Mouse (Mus musculus) heart, embryonic 10.5 days (tissue): ENCODE measurements around the gene Car11. TPM values are rescaled to one million over a fixed set of nuclear protein-coding genes. Genes with fewer than 3 reads are reported as not detected.
A peak's percentile ranks its signal among the peaks of the same experiment; 100 is the strongest.

Experiments
- DNase-seq: peaks from one replicate; pipeline ENCODE4 v3.0.0-alpha.2; 2017; ENCODE audit warnings: low spot score
- H3K27ac ChIP-seq: fragments of 300-500 bp; sonication (generic); 2 replicates; pipeline ENCODE4 v1.5.1; 2016; ENCODE audit warnings: mild to moderate bottlenecking
- H3K27me3 ChIP-seq: fragments of 300-500 bp; sonication (generic); 2 replicates; pipeline ENCODE4 v1.6.1; 2016; ENCODE audit warnings: mild to moderate bottlenecking; ENCODE audit not compliant: poor library complexity, insufficient read depth, severe bottlenecking
- H3K36me3 ChIP-seq: fragments of 300-500 bp; sonication (generic); 2 replicates; pipeline ENCODE4 v1.6.1; 2016; ENCODE audit warnings: mild to moderate bottlenecking, moderate library complexity
- H3K4me1 ChIP-seq: fragments of 300-500 bp; sonication (generic); 2 replicates; pipeline ENCODE4 v1.6.1; 2016; ENCODE audit warnings: mild to moderate bottlenecking
- H3K4me3 ChIP-seq: fragments of 300-500 bp; sonication (generic); 2 replicates; pipeline ENCODE4 v1.5.1; 2016; ENCODE audit warnings: mild to moderate bottlenecking, moderate library complexity
- H3K9me3 ChIP-seq: fragments of 300-500 bp; sonication (generic); 2 replicates; pipeline ENCODE4 v1.6.1; 2016; ENCODE audit warnings: mild to moderate bottlenecking, moderate library complexity
- WGBS: fragments of 180-500 bp; shearing (Covaris S2); methylation state at CpG from one replicate; pipeline ENCODE4 v1.1.7; 2016; 5-methylcytosine and 5-hydroxymethylcytosine counted together
- polyA plus RNA-seq: library from polyadenylated mRNA; unstranded; fragments of >200 nt; fragmentation: Nextera tagmentation; extraction: Ambion mirVana; gene quantifications from 2 replicates; pipeline ENCODE4 v1.2.1, GENCODE M21; 2016

Gene Car11
- polyA plus RNA-seq, 1 experiment from 2014 or later: 3.1 TPM

- Histone ChIP-seq H3K27ac (peak overlapping the region; percentile 85), H3K36me3 (peaks cover 30% of the 10 kb centered on the region), H3K4me3 (peak overlapping the region; percentile 65), H3K4me1 (peaks cover 61% of the 10 kb centered on the region), H3K9me3 (no peaks in the 10 kb centered on the region), H3K27me3 (no peaks in the 10 kb centered on the region)
- peak; percentile 95 for DNase-seq
- under 1% methylated on average over 27 of the region's 27 CpGs for WGBS
Measured at GRCm38 (mm10) chr7:45707375-45707967, 7.8 kb downstream of the Car11 start.

DNA sequence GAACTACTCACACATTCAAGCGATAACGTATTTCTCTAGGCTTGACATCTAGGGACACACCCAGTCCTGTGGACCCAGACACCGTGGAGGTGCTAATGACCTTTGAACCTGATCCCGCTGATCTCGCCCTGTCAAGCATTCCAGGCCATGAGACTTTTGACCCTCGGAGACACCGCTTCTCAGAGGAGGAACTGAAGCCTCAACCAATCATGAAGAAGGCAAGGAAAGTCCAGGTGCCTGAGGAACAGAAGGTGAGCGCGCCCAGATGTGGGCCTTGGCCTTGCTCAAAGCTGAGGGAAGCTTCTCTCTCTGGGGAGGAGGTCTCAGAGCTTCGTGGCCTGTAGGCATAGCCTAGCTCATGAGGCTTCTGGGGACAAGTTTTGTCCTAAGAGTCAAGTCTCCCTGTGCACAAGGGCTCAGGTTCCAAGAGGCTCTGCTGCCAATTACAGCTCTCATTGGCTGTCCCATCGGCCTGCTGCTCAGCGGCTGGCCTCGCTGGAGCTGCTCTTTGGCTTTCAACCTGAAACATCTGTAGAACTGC lies 8.6 kb downstream of the Car11 start:
- WGBS: 36% methylated on average over 13 of the region's 13 CpGs
- DNase-seq: no peak
- Histone ChIP-seq H3K27me3 (no peaks in the 10 kb centered on the region), H3K36me3 (peaks cover 38% of the 10 kb centered on the region), H3K27ac (peak overlapping the region; percentile 85), H3K4me3 (peak overlapping the region; percentile 65; the same call in 1 of the 2 replicates), H3K9me3 (no peaks in the 10 kb centered on the region), H3K4me1 (peaks cover 58% of the 10 kb centered on the region)

- H3K36me3 ChIP-seq: peaks cover 42% of the 10 kb centered on the region
- peaks cover 53% of the 10 kb centered on the region for H3K4me1 ChIP-seq
- 0 out of 2 replicates have a peak overlapping the region, but pooled peaks have one; percentile 4 for H3K4me3 ChIP-seq
- H3K9me3 ChIP-seq: no peaks in the 10 kb centered on the region
- DNase-seq: no peak
- WGBS: 40% methylated on average over 6 of the region's 6 CpGs
- no peaks in the 10 kb centered on the region for H3K27me3 ChIP-seq
- no peak overlapping the region for H3K27ac ChIP-seq
Measured at GRCm38 (mm10) chr7:45709036-45709435, 9.4 kb downstream of the Car11 start.

GRCm38 (mm10) chr7:45709677-45710355 lies 10.2 kb downstream of the Car11 start:
- DNase-seq: no peak
- H3K4me3 ChIP-seq: no peak overlapping the region
- peaks cover 57% of the 10 kb centered on the region for H3K4me1 ChIP-seq
- H3K36me3 ChIP-seq: peaks cover 42% of the 10 kb centered on the region
- 76% methylated on average over 14 of the region's 14 CpGs for WGBS
- H3K27me3 ChIP-seq: no peaks in the 10 kb centered on the region
- H3K27ac ChIP-seq: no peak overlapping the region
- H3K9me3 ChIP-seq: no peaks in the 10 kb centered on the region

GRCm38 (mm10) chr7:45710477-45711191 lies 11.0 kb downstream of the Car11 start:
- H3K36me3 ChIP-seq: peaks cover 42% of the 10 kb centered on the region
- no peaks in the 10 kb centered on the region for H3K27me3 ChIP-seq
- H3K9me3 ChIP-seq: no peaks in the 10 kb centered on the region
- H3K4me3 ChIP-seq: no peak overlapping the region
- DNase-seq: no peak
- whole genome bisulfite sequencing: 95% methylated on average over 20 of the region's 20 CpGs
- no peak overlapping the region for H3K27ac ChIP-seq
- peaks cover 57% of the 10 kb centered on the region for H3K4me1 ChIP-seq

- Histone ChIP-seq H3K27me3 (no peaks in the 10 kb centered on the region), H3K4me1 (peaks cover 57% of the 10 kb centered on the region), H3K9me3 (no peaks in the 10 kb centered on the region), H3K36me3 (peaks cover 42% of the 10 kb centered on the region), H3K27ac (no peak overlapping the region), H3K4me3 (no peak overlapping the region)
- 93% methylated on average over 24 of the region's 24 CpGs for WGBS
- DNase-seq: no peak
Measured at GRCm38 (mm10) chr7:45711316-45712021, 11.8 kb downstream of the Car11 start.

- no peak for DNase-seq
- peaks cover 57% of the 10 kb centered on the region for H3K4me1 ChIP-seq
- WGBS: 91% methylated on average over 21 of the region's 21 CpGs
- H3K27me3 ChIP-seq: no peaks in the 10 kb centered on the region
- H3K36me3 ChIP-seq: peaks cover 42% of the 10 kb centered on the region
- H3K27ac ChIP-seq: no peak overlapping the region
- no peak overlapping the region for H3K4me3 ChIP-seq
- H3K9me3 ChIP-seq: no peaks in the 10 kb centered on the region
Measured at GRCm38 (mm10) chr7:45712022-45712757, 12.5 kb downstream of the Car11 start.

DNA sequence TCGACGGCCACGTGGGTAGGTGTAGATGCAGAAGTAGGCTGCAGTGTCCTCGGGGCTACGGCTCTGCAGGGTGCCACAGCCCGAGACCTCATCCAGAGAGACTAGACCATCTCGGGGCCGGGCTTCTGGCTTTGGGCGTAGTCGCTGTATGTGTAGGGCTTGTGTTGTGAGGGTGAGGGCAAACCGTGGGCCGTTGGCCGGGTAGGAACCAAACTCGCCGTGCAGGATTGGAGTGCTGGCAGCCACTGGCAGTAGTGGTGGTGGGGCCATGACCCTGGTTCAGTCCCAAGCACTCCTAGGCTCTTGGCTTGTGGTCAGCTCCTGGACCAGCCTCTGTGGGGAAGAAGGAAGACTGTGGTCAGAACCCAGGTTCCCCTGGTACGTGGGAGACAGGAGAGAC lies 13.8 kb downstream of the Car11 start:
- Histone ChIP-seq H3K4me3 (no peak overlapping the region), H3K9me3 (no peaks in the 10 kb centered on the region), H3K27ac (no peak overlapping the region), H3K4me1 (peaks cover 45% of the 10 kb centered on the region), H3K27me3 (no peaks in the 10 kb centered on the region), H3K36me3 (peaks cover 42% of the 10 kb centered on the region)
- WGBS: 94% methylated on average over 16 of the region's 16 CpGs
- DNase-seq: no peak

DNA sequence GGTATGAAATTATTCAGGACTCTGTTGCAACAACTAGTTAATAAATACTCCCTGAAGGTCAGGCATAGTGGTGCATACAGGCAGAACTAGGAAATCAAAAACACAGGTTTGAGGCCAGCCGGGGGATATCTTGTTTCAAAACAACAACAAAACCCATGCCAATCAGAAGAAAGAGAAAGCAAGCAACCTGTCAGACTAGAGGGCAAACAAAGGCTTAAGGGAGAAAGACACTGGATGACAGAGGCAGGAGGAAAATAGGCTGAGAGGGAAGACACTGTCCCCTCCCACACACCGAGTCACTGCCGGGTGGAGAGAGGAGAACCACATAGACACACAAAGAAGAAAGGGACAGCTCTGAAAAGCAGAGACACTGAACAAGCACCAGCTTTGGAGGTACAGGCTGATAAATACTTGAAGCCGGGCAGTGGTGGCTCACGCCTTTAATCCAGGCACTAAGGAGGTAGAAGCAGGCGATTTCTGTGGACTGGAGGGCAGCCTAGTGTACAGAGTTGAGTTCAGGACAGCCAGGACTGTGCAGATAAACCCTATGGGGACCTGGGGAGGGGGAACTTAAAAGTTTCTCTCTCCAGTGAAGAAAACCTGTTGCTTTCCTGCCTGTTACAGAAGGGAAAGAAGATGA lies 14.4 kb downstream of the Car11 start:
- peaks cover 43% of the 10 kb centered on the region for H3K4me1 ChIP-seq

GRCm38 (mm10) chr7:45714630-45715089 lies 15.0 kb downstream of the Car11 start:
- Histone ChIP-seq H3K27ac (peak overlapping the region; percentile 88), H3K9me3 (no peaks in the 10 kb centered on the region), H3K36me3 (peaks cover 50% of the 10 kb centered on the region), H3K27me3 (no peaks in the 10 kb centered on the region), H3K4me1 (peaks cover 43% of the 10 kb centered on the region), H3K4me3 (peak overlapping the region; percentile 99)
- no peak for DNase-seq
- WGBS: 10% methylated on average over 14 of the region's 14 CpGs

More for the DNA sequence above, 14.4 kb downstream of the Car11 start:
- Histone ChIP-seq H3K4me3 (peak overlapping the region; percentile 99), H3K9me3 (no peaks in the 10 kb centered on the region), H3K36me3 (peaks cover 45% of the 10 kb centered on the region), H3K27me3 (no peaks in the 10 kb centered on the region), H3K27ac (no peak overlapping the region)
- WGBS: 88% methylated on average over 6 of the region's 6 CpGs
- DNase-seq: no peak

DNA sequence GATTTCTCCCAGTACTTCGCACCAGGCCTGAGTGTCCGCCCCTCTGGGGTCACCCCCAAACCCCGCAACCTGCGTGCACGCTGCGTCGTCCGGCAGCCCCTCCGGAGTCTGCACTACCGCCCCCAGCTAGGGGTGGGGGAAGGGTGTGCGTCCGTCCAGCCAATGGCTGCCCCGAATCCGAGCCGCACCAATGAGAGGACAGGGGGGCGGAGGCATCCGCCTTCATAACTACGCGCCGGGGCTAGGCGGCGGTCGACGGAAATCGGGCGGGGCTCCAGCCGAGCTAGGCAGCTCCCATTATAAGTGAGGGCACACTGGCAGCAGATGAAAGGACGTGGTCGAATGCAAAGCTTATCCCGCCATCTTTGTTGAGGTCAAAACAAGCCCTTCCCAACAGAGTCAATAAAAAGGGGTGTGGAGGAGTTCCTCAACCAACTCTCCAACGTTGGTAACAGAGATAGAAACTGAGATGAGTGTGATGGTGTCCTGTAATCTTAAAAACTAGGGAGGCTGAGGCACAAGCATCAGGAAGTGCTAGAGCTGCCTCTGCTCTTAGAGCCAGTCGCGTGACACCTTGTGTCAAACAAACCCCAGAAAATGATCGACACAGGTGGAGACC lies 15.6 kb downstream of the Car11 start, which contains the start of gene Rpl18:
Rpl18 (plus strand) TSS at position 368 of the 619 bp plus-strand sequence.
- 8% methylated on average over 33 of the region's 34 CpGs for WGBS
- H3K4me3 ChIP-seq: peak within 1 kb of the TSS; percentile 99
- no peaks in the 10 kb centered on the region for H3K27me3 ChIP-seq
- peaks cover 50% of the 10 kb centered on the region for H3K36me3 ChIP-seq
- DNase-seq: peak; percentile 99
- H3K27ac ChIP-seq: peak within 1 kb of the TSS; percentile 88
- H3K9me3 ChIP-seq: no peaks in the 10 kb centered on the region
- peaks cover 46% of the 10 kb centered on the region for H3K4me1 ChIP-seq
